21 mouse cellular contexts compared by ENCODE assay signal in the genomic region with DNA sequence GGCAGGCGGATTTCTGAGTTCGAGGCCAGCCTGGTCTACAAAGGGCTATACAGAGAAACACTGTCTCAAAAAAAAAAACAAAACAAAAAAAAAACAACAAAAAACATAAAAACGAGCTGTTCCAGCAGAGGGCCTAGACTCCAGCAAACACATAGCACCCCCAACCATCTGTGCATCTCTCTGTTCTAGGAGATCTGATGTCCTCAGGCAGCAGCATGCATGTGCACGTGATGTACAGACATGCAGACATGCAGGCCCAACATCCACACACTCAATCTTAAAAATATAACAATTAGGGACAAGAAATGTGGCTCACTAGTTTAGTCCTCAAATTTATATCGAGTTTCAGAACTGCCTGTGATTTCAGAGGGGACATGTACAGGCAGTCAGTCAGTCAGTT.
"Had no signal": no experiment of that assay in that cellular context is flagged by ENCODE, and none has a peak within 500 bp of the region (broad histone marks: within the 10 kb centered on the region; RNA-seq: fewer than 3 reads in every experiment).

No protein-coding gene starts in this region.

- H3K9me3 ChIP-seq: kidney, embryonic 15.5 days; limb, embryonic 12.5 days; limb, embryonic 15.5 days; midbrain, embryonic 12.5 days; midbrain, embryonic 15.5 days; neural tube, embryonic 12.5 days; neural tube, embryonic 15.5 days had no signal

- H3K4me3 ChIP-seq: kidney, embryonic 15.5 days; limb, embryonic 12.5 days; limb, embryonic 15.5 days; midbrain, embryonic 12.5 days; midbrain, embryonic 15.5 days; neural tube, embryonic 12.5 days; neural tube, embryonic 15.5 days had no signal

- H3K4me2 ChIP-seq: kidney, embryonic 15.5 days; limb, embryonic 12.5 days; limb, embryonic 15.5 days; liver, embryonic 11.5 days; lung, embryonic 14.5 days; midbrain, embryonic 12.5 days; midbrain, embryonic 15.5 days; neural tube, embryonic 12.5 days; neural tube, embryonic 15.5 days had no signal

- H3K27ac ChIP-seq: hindbrain, postnatal 0 days; kidney, embryonic 15.5 days; limb, embryonic 12.5 days; limb, embryonic 15.5 days; liver, embryonic 14.5 days; macrophage; midbrain, embryonic 12.5 days; midbrain, embryonic 15.5 days; neural tube, embryonic 12.5 days; neural tube, embryonic 15.5 days; stomach, postnatal 0 days had no signal

- H3K9ac ChIP-seq: kidney, embryonic 15.5 days; limb, embryonic 12.5 days; limb, embryonic 15.5 days; liver, embryonic 14.5 days; liver, postnatal 0 days; lung, embryonic 14.5 days; midbrain, embryonic 12.5 days; midbrain, embryonic 15.5 days; neural tube, embryonic 12.5 days; neural tube, embryonic 15.5 days had no signal

- H3K27me3 ChIP-seq: kidney, embryonic 15.5 days; limb, embryonic 12.5 days; limb, embryonic 15.5 days; midbrain, embryonic 12.5 days; midbrain, embryonic 15.5 days; neural tube, embryonic 12.5 days; neural tube, embryonic 15.5 days had no signal

- H3K4me1 ChIP-seq: kidney, embryonic 15.5 days; limb, embryonic 12.5 days; limb, embryonic 15.5 days; midbrain, embryonic 12.5 days; midbrain, embryonic 15.5 days; neural tube, embryonic 12.5 days; neural tube, embryonic 15.5 days had no signal

- ATAC-seq: hindbrain, postnatal 0 days; inflammation-experienced regulatory T-cells, adult 6 months; intestine, embryonic 16.5 days; liver, postnatal 0 days; lung, postnatal 0 days; midbrain, embryonic 15.5 days had no signal

- DNase-seq: kidney, postnatal 10 days; liver, postnatal 0 days; lung, embryonic 14.5 days; thymus, adult 2 months; thymus, postnatal 14 days; thymus, postnatal 4 days had no signal
